Mouse (Mus musculus): ENCODE data around the gene Ttyh2.

- TF ChIP-seq CTCF (IDR thresholded peaks at IDR 0.05; ENCODE audit: low read depth, low read length) = no peak
- TF ChIP-seq GATA1 (IDR thresholded peaks at IDR 0.05; ENCODE audit: borderline replicate concordance, low read length) = no peak
- TF ChIP-seq TAL1 (conservative IDR thresholded peaks at IDR 0.05; ENCODE audit: low read depth, low read length) = no peak
- TF ChIP-seq GATA2 (IDR thresholded peaks at IDR 0.05; ENCODE audit: borderline replicate concordance, low read depth, low read length) = no peak
Observed at GRCm38 (mm10) chr11:114726965-114727825, 52.0 kb downstream of the Ttyh2 start, which contains the start of gene Dnaic2.
